13 mouse cellular contexts compared by ENCODE assay signal in genomic region chr9:36856351-36856750, GRCm38 (mm10). TPM values are rescaled to one million over a fixed set of nuclear protein-coding genes. Genes with fewer than 3 reads are reported as not detected.
"Had no signal": no experiment of that assay in that cellular context is flagged by ENCODE, and none has a peak within 500 bp of the region (broad histone marks: within the 10 kb centered on the region; RNA-seq: fewer than 3 reads in every experiment).

No protein-coding gene starts in this region.

- DNase-seq: kidney, adult 18-20 months; kidney, adult 9 months; kidney, postnatal 25 days; liver, embryonic 13.5 days; lung, adult 2 months; lung, postnatal 36 days; midbrain, embryonic 14.5 days; thymus, adult 18-20 months; thymus, postnatal 14 days; thymus, postnatal 4 days had no signal

- H3K4me3 ChIP-seq: liver, embryonic 13.5 days had no signal

- H3K27ac ChIP-seq: kidney, postnatal 0 days; liver, embryonic 13.5 days had no signal

RNA-seq across cellular contexts. Expression of gene Fez1, which starts 34.7 kb away (rescaled TPM):
- total RNA-seq: megakaryocyte-erythroid progenitor cell, adult 5-6 weeks had no signal
- polyA plus RNA-seq: liver, adult 2 months had no signal
